Mouse (Mus musculus) megakaryocyte, embryonic 14.5 days (primary cell): ENCODE data around the gene Vgll4. TPM values are rescaled to one million over a fixed set of nuclear protein-coding genes. Genes with fewer than 3 reads are reported as not detected.

Source experiments
- H3K27me3 ChIP-seq: replicated peaks from 2 replicates; pipeline ENCODE3; 2012; ENCODE audit warnings: inconsistent platforms
- H3K36me3 ChIP-seq: replicated peaks from 2 replicates; pipeline ENCODE3; 2012; ENCODE audit warnings: low read length, inconsistent platforms, mixed read lengths
- H3K4me1 ChIP-seq: 2 replicates; pipeline ENCODE4 v1.6.1; 2012; ENCODE audit warnings: inconsistent platforms
- H3K4me3 ChIP-seq: replicated peaks from 2 replicates; pipeline ENCODE3; 2012; ENCODE audit warnings: moderate library complexity, mild to moderate bottlenecking, inconsistent platforms
- H3K9me3 ChIP-seq: 2 replicates; pipeline ENCODE4 v1.6.1; 2012; ENCODE audit warnings: inconsistent platforms
- FLI1 ChIP-seq: IDR thresholded peaks from 2 replicates; pipeline ENCODE4 v1.6.1; 2012; ENCODE audit warnings: low read length, inconsistent platforms, mixed read lengths
- GATA1 ChIP-seq: IDR thresholded peaks from 3 replicates; pipeline ENCODE4 v1.6.1; 2012; ENCODE audit warnings: mixed read lengths, low read length, inconsistent platforms, borderline replicate concordance
- polyA plus RNA-seq: library from polyadenylated mRNA; stranded (reverse); fragments of >175 nt; gene quantifications from 2 replicates; pipeline ENCODE4 v1.2.3, GENCODE M21; 2012; ENCODE audit warnings: low replicate concordance; ENCODE audit not compliant: insufficient read depth

The Vgll4 gene
- polyA plus RNA-seq, 1 experiment = 30.5 TPM

- no peak for TF ChIP-seq FLI1
- TF ChIP-seq GATA1 = no peak
- Histone ChIP-seq H3K9me3 (peaks cover 12% of the 10 kb centered on the region), H3K4me3 (no peak overlapping the region), H3K27me3 (no peaks in the 10 kb centered on the region), H3K4me1 (peaks cover 87% of the 10 kb centered on the region), H3K36me3 (peaks cover 18% of the 10 kb centered on the region)
These were observed 133.4 kb downstream of the Vgll4 start for GRCm38 (mm10) chr6:114836433-114836832.

GRCm38 (mm10) chr6:114835752-114836151, 134.0 kb downstream of the Vgll4 start:
- no peak for TF ChIP-seq GATA1
- TF ChIP-seq FLI1 = no peak
- H3K9me3 ChIP-seq = peaks cover 12% of the 10 kb centered on the region
- peaks cover 18% of the 10 kb centered on the region for H3K36me3 ChIP-seq
- H3K4me1 ChIP-seq = peaks cover 88% of the 10 kb centered on the region
- no peaks in the 10 kb centered on the region for H3K27me3 ChIP-seq
- no peak overlapping the region for H3K4me3 ChIP-seq

GRCm38 (mm10) chr6:114835344-114835743, 134.4 kb downstream of the Vgll4 start:
- Histone ChIP-seq H3K27me3 (no peaks in the 10 kb centered on the region), H3K4me3 (no peak overlapping the region), H3K4me1 (peaks cover 88% of the 10 kb centered on the region), H3K9me3 (peaks cover 12% of the 10 kb centered on the region), H3K36me3 (peaks cover 18% of the 10 kb centered on the region)
- TF ChIP-seq GATA1 = no peak
- no peak for TF ChIP-seq FLI1

GRCm38 (mm10) chr6:114833791-114834346, 135.9 kb downstream of the Vgll4 start:
- peaks cover 16% of the 10 kb centered on the region for H3K36me3 ChIP-seq
- H3K4me3 ChIP-seq = no peak overlapping the region
- no peak for TF ChIP-seq FLI1
- no peak for TF ChIP-seq GATA1
- H3K27me3 ChIP-seq = no peaks in the 10 kb centered on the region
- peaks cover 74% of the 10 kb centered on the region for H3K4me1 ChIP-seq
- peaks cover 11% of the 10 kb centered on the region for H3K9me3 ChIP-seq

GRCm38 (mm10) chr6:114833058-114833685, 136.6 kb downstream of the Vgll4 start:
- peaks cover 5% of the 10 kb centered on the region; the same call in 1 of the 2 replicates for H3K9me3 ChIP-seq
- H3K4me3 ChIP-seq = no peak overlapping the region
- peaks cover 11% of the 10 kb centered on the region for H3K36me3 ChIP-seq
- no peak for TF ChIP-seq FLI1
- TF ChIP-seq GATA1 = no peak
- H3K4me1 ChIP-seq = peaks cover 68% of the 10 kb centered on the region
- no peaks in the 10 kb centered on the region for H3K27me3 ChIP-seq

- Histone ChIP-seq H3K36me3 (no peaks in the 10 kb centered on the region), H3K27me3 (no peaks in the 10 kb centered on the region), H3K4me1 (peaks cover 63% of the 10 kb centered on the region), H3K4me3 (no peak overlapping the region), H3K9me3 (no peaks in the 10 kb centered on the region)
- TF ChIP-seq FLI1 (no peak), GATA1 (no peak)
These were observed 138.0 kb downstream of the Vgll4 start for GRCm38 (mm10) chr6:114831807-114832206.

GRCm38 (mm10) chr6:114829660-114830438, 139.9 kb downstream of the Vgll4 start:
- Histone ChIP-seq H3K27me3 (no peaks in the 10 kb centered on the region), H3K4me3 (no peak overlapping the region), H3K4me1 (peaks cover 46% of the 10 kb centered on the region), H3K9me3 (no peaks in the 10 kb centered on the region), H3K36me3 (peaks cover 6% of the 10 kb centered on the region)
- no peak for TF ChIP-seq FLI1
- no peak for TF ChIP-seq GATA1

GRCm38 (mm10) chr6:114826889-114827288, 142.9 kb downstream of the Vgll4 start:
- Histone ChIP-seq H3K4me3 (no peak overlapping the region), H3K36me3 (peaks cover 20% of the 10 kb centered on the region), H3K9me3 (peaks cover 13% of the 10 kb centered on the region), H3K4me1 (peaks cover 19% of the 10 kb centered on the region), H3K27me3 (no peaks in the 10 kb centered on the region)
- TF ChIP-seq GATA1 (no peak), FLI1 (no peak)

GRCm38 (mm10) chr6:114821646-114822045, 148.1 kb downstream of the Vgll4 start:
- Histone ChIP-seq H3K4me1 (peaks cover 38% of the 10 kb centered on the region), H3K36me3 (peaks cover 29% of the 10 kb centered on the region), H3K9me3 (peaks cover 14% of the 10 kb centered on the region), H3K4me3 (no peak overlapping the region), H3K27me3 (no peaks in the 10 kb centered on the region)
- no peak for TF ChIP-seq FLI1
- TF ChIP-seq GATA1 = no peak
